Mouse (Mus musculus) thymus, adult 2 months (tissue): ENCODE measurements around the gene Mre11a.

ENCODE experiments used
- CTCF ChIP-seq: fragments of 200-500 bp; IDR thresholded peaks from 2 replicates; pipeline ENCODE4 v1.5.1; 2012; ENCODE audit warnings: mild to moderate bottlenecking, control low read depth, low read length, moderate library complexity, borderline replicate concordance; ENCODE audit not compliant: control insufficient read depth, poor library complexity, insufficient read depth; ENCODE audit errors: extremely low read depth
- POLR2A ChIP-seq: fragments of 200-500 bp; IDR thresholded peaks from 2 replicates; pipeline ENCODE4 v1.6.1; 2012; ENCODE audit warnings: mild to moderate bottlenecking, low read length, control low read depth, moderate library complexity; ENCODE audit not compliant: control insufficient read depth, poor library complexity, insufficient read depth; ENCODE audit errors: extremely low read depth

DNA sequence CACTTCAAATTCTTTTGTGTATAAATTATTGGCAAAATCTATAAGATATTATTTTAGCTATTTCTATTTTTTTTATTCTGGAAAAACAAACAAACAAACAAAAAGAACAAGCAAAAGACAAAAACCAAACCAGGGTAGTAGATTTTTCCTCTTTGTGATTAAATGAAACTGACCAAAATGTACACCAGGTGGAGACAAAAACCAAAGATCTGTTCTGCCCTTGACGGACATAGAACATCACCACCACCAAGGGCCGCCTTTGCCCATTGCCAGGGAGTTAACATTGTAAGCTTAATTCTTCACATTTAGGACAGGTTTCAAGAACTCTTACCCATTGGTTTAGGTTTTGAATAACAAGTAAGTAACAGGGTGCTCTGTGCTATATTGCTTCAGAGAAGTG, 10.6 kb upstream of the Mre11a start:
- TF ChIP-seq CTCF (no peak), POLR2A (no peak)
